Mouse (Mus musculus) macrophage (primary cell): ENCODE data around the gene Ube2z. TPM values are rescaled to one million over a fixed set of nuclear protein-coding genes. Genes with fewer than 3 reads are reported as not detected.
"Not testable (repeated sequence)": the region's sequence is repeated elsewhere in the genome, so short reads cannot be mapped to it uniquely, and the experiment has no call there.

Experiments
- H3K27ac ChIP-seq: fragments of 350-480 bp; formaldehyde crosslinking; 2 replicates; pipeline ENCODE4 v1.9.0; 2021
- H3K36me3 ChIP-seq: fragments of 350-480 bp; formaldehyde crosslinking; 2 replicates; pipeline ENCODE4 v1.9.0; 2021; ENCODE audit errors: inconsistent target
- H3K4me3 ChIP-seq: fragments of 350-480 bp; formaldehyde crosslinking; 2 replicates; pipeline ENCODE4 v1.9.0; 2021; ENCODE audit errors: inconsistent target
- H3K79me2 ChIP-seq: fragments of 350-480 bp; formaldehyde crosslinking; 2 replicates; pipeline ENCODE4 v1.9.0; 2021; ENCODE audit errors: inconsistent target
- WGBS: methylation state at CpG from one replicate; pipeline ENCODE4 v1.1.7; 2026; ENCODE audit warnings: inconsistent platforms; ENCODE audit not compliant: missing documents; 5-methylcytosine and 5-hydroxymethylcytosine counted together
- polyA plus RNA-seq: library from polyadenylated mRNA; stranded (reverse); fragments of 250-400 nt; gene quantifications from 3 replicates; pipeline ENCODE4 v1.2.4, GENCODE M21; 2018; ENCODE audit warnings: inconsistent platforms
- total RNA-seq, 78 experiments: library from RNA; depleted of rRNA; stranded (reverse); fragments of 250-400 nt; gene quantifications; 1 replicate in 9 of 78; 2 replicates in 24 of 78; 3 replicates in 43 of 78; 4 replicates in 2 of 78; pipeline ENCODE4 v1.2.4; 2018; ENCODE audit warnings: inconsistent platforms in 56 of 78

Ube2z gene
- 10 to 100 TPM; 21.4 to 70.6 (median 33.0) TPM for total RNA-seq (2018; cell fraction: chromatin; rRNA removed)
- total RNA-seq (2018; cell fraction: cytosol; rRNA removed), result 10 to 100 TPM; 47.6 to 87.1 (median 53.3) TPM
- total RNA-seq (2018; cell fraction: nucleus; rRNA removed), result 10 to 100 TPM; 29.5 to 80.1 (median 51.4) TPM
- 33.4 to 44.7 TPM (median 40.1 TPM) in 3 replicates for polyA plus RNA-seq

- Histone ChIP-seq H3K36me3 (peaks cover 8% of the 10 kb centered on the region), H3K79me2 (peaks cover 45% of the 10 kb centered on the region), H3K4me3 (peak within 1 kb of the TSS; percentile 76), H3K27ac (peak within 1 kb of the TSS; percentile 29)
- 5% methylated on average over 44 of the region's 50 CpGs for WGBS
These were observed at the start of gene Ube2z for GRCm38 (mm10) chr11:96065215-96065911. Gene Ube2z, minus strand, starts transcription at chr11:96065388.

GRCm38 (mm10) chr11:96114077-96114476 lies 48.9 kb upstream of the Ube2z start:
- Histone ChIP-seq H3K27ac (no peak overlapping the region), H3K36me3 (no peaks in the 10 kb centered on the region), H3K4me3 (no peak overlapping the region), H3K79me2 (no peaks in the 10 kb centered on the region)
- WGBS, result 61% methylated on average over 2 of the region's 2 CpGs

DNA sequence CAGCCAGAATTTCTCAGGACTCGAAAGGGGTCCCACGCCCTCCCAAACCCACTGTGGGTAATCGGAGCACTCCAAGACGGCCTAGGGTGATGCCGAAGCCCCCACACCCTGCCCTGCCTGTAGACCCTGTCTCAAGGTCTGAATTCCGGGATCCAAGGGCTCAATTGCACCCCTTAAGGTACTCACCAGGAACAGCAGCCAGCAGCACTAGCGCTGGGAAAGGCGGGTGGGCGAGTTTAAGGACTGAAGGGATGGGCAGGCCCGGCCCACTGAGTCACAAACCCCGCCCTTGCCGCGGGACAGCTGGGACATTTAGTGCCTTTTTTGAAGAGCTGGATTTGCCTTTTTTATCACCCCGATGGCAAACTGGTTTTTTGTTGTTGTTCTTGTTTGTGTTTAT lies 46.6 kb upstream of the Ube2z start, which contains the start of gene Calcoco2:
Gene Calcoco2 (minus strand): TSS at position 214 of the 400 bp plus-strand sequence.
- no peak within 1 kb of the TSS for H3K27ac ChIP-seq
- H3K36me3 ChIP-seq, result no peaks in the 10 kb centered on the region
- 56% methylated on average over 14 of the region's 14 CpGs for WGBS
- H3K79me2 ChIP-seq, result no peaks in the 10 kb centered on the region
- no peak within 1 kb of the TSS for H3K4me3 ChIP-seq

DNA sequence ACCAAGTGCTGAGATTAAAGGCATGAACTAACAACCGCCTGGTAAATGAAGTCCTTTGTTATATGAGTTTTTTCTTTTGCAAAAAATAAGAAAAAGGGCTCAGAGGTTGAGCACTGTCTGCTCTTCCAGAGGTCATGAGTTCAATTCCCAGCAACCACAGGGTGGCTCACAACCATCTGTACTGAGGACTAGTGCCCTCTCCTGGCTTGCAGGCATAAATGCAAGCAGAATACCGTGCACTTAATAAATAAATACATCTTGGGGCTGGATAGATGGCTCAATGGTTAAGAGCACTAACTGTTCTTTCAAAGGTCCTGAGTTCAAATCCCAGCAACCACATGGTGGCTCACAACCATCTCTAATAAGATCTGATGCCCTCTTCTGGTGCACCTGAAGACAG lies 45.8 kb upstream of the Ube2z start:
- not testable (repeated sequence) for H3K36me3 ChIP-seq, H3K27ac ChIP-seq, H3K79me2 ChIP-seq, H3K4me3 ChIP-seq
- WGBS, result 63% methylated on average over 2 of the region's 2 CpGs

DNA sequence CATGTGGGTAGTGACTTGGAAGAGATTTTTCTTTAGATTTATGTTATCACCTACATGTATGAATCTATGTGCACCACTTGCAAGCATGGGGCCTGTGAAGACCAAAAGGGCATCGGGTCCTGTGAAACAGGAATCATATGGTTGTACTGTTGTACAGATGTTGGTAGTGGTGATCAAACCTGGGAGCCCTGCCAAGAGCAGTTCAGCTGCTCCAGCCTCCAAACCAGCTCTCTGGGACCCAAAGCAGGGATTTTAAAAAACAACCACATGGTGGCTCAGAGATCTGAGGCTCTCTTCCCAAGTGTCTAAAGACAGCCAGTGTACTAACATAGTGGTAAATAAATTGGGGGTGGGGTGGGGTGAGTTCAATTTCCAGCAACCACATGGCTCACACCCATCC lies 43.2 kb upstream of the Ube2z start:
- H3K79me2 ChIP-seq, result no peaks in the 10 kb centered on the region
- WGBS, result 30% methylated on average over 1 of the region's 1 CpGs
- no peak overlapping the region for H3K4me3 ChIP-seq

DNA sequence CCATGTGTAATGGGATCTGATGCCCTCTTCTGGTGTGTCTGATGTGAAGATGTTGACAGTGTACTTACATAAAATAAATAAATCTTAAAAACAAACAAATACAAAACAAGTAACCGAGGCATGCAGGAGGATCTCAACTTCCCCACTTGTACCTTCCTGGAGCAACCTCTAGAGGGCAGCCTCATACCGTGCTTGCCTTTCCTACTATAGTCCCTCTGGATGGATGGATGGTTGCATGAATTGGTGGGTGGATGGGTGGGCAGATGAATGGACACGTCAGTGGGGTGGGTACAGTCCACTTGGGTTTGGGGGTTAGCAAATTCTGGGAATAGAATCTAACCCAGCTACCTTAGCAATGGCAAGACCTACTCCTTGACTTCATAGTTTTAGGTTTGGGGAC lies 28.2 kb upstream of the Ube2z start:
- Histone ChIP-seq H3K4me3 (no peak overlapping the region), H3K36me3 (no peaks in the 10 kb centered on the region), H3K79me2 (no peaks in the 10 kb centered on the region), H3K27ac (no peak overlapping the region)
- 4% methylated on average over 3 of the region's 3 CpGs for WGBS

More for the DNA sequence above, 43.2 kb upstream of the Ube2z start:
- Histone ChIP-seq H3K36me3 (no peaks in the 10 kb centered on the region), H3K27ac (no peak overlapping the region)

GRCm38 (mm10) chr11:96092674-96093291 lies 27.6 kb upstream of the Ube2z start:
- WGBS, result 53% methylated on average over 7 of the region's 7 CpGs
- Histone ChIP-seq H3K79me2 (no peaks in the 10 kb centered on the region), H3K27ac (no peak overlapping the region), H3K4me3 (no peak overlapping the region), H3K36me3 (no peaks in the 10 kb centered on the region)

DNA sequence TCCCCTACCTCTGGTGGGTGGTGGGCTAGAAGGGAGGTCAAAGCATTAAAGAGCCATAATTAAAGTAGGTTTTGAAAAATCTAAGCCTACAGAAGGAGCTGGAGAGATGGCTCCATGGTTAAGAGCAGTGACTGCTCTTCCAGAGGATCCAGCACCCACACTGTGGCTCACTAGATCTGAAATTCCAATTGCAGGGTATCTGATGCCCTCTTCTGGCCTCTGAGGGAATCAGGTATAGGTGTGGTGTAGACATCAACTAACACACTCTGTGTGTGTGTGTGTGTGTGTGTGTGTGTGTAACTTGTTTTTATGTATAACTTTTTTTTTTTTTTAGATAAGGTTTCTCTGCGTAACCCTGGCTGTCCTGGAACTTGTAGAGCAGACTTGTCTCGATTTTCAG lies 25.9 kb upstream of the Ube2z start:
- Histone ChIP-seq H3K36me3 (no peaks in the 10 kb centered on the region), H3K79me2 (no peaks in the 10 kb centered on the region), H3K27ac (no peak overlapping the region), H3K4me3 (no peak overlapping the region)
- whole genome bisulfite sequencing, result 66% methylated on average over 2 of the region's 2 CpGs

DNA sequence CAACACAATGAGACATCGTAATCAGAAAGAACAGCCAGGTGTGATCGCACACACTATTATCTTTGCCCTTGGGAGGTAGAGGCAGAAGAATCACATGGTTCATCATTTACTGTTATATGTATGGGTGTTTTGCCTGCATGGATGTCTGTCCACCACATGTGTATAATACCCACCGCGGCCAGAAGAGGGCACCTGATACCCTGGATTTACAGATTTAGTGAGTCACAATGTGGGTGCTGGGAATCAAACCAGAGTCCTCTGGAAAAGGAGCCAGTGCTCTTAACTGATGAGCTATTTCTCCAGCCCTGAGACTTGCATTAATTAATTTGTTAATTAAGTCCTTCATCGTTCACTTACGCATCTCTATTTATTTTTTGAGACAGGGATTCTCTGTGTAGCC lies 22.8 kb upstream of the Ube2z start:
- H3K27ac ChIP-seq, result no peak overlapping the region
- 78% methylated on average over 6 of the region's 6 CpGs for WGBS
- no peaks in the 10 kb centered on the region for H3K36me3 ChIP-seq
- no peak overlapping the region for H3K4me3 ChIP-seq
- no peaks in the 10 kb centered on the region for H3K79me2 ChIP-seq

DNA sequence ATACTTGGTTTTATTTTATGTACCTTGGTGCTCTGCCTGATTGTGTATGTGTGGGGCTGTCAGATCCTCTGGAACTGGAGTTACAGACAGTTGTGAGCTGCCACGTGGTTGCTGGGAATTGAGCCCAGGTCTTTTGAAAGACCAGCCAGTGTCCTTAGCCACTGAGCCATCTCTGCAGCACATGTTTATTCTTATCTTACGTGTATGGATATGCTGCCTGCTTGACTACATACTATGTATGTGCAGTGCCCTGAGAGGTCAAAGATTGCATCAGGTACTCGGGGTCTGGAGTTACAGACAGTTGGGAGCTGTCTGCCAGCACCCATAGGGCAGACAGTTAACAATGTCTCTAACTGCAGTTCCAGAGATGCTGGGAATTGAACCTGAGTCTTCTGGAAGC lies 17.5 kb upstream of the Ube2z start:
- H3K27ac ChIP-seq, result no peak overlapping the region
- H3K79me2 ChIP-seq, result no peaks in the 10 kb centered on the region
- WGBS, result 81% methylated on average over 3 of the region's 3 CpGs
- no peaks in the 10 kb centered on the region for H3K36me3 ChIP-seq
- no peak overlapping the region for H3K4me3 ChIP-seq

- H3K36me3 ChIP-seq, result no peaks in the 10 kb centered on the region
- no peak overlapping the region for H3K4me3 ChIP-seq
- WGBS, result 92% methylated on average over 5 of the region's 5 CpGs
- no peaks in the 10 kb centered on the region for H3K79me2 ChIP-seq
- no peak overlapping the region for H3K27ac ChIP-seq
These were observed 15.5 kb upstream of the Ube2z start for GRCm38 (mm10) chr11:96080736-96081135.

DNA sequence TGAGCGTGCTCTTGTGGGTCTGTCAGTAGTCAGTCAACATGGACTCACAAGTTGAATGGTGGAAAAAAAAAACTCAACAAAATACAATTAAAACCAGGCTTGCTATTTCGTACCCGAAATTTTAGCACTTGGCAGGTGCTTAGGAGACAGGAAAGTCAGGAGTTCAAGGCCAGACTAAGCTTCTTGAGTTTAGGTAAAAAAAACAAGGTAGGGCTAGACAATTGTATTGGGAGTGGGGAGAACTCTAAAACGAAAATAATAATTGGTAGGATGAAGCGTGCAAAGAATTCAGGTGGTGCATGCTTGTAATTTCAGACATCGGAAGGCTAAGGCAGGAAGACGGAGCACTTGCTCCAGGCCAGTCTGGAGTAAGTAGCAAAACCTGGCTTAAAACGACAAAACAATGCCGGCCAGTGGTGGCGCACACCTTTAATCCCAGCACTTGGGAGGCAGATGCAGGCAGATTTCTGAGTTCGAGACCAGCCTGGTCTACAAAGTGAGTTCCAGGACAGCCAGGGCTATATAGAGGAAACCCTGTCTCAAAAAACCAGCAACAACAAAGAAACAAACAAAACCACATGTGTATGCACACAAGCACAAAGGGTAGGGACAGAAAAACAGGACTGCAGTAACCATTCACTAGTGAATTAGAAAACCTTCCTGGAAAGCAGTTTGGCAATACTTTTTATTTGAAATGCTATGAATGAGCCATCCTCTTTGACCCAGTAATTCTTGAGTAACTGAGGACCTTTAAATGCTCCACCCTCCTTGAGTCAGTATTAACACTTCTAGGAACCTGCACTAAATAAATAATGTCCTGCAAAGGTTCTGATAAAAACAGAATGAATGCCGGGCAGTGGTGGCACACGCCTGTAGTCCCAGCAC lies 11.3 kb upstream of the Ube2z start:
- Histone ChIP-seq H3K79me2 (peaks cover 25% of the 10 kb centered on the region), H3K36me3 (peaks cover 5% of the 10 kb centered on the region), H3K27ac (peak overlapping the region; percentile 47), H3K4me3 (peak overlapping the region; percentile 36)
- 77% methylated on average over 13 of the region's 13 CpGs for WGBS

DNA sequence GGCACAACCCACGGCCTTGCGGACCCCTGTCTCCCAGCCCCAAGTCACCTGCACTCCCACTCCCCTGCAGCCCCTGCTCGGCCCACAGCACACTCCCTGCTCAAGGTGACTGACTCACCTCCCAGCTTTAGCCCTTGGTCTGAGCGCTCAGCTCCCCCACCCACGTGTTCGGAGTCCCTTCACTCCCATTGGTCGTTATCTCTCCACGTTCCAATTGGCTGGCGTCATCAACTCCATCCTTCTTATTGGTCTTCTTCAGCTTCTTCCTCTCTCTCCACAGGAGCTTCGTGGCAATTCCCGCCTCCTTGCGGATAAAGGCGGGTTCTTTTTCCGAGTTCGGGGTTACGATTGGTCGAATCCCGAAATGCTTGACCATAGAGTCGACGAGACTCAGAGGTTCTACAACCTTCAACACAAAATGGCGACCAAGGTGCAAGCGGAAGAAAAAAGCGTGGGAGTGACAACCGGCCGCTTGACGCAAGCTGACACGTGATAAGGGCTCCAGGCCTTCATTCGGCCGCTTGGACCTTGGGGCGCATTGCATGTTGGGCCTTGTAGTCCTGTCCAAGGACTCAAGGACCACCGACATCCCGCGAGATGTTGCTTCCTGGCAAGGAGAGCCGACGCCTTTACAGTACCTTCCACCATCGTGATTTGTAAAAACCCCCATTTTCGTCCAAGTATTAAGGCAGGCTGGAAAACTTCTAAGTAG lies 10.5 kb upstream of the Ube2z start, which contains the start of gene Atp5g1:
Gene Atp5g1 (minus strand): TSS at position 162 of the 712 bp plus-strand sequence.
- under 1% methylated on average over 37 of the region's 37 CpGs for whole genome bisulfite sequencing
- peak within 1 kb of the TSS; percentile 54 for H3K27ac ChIP-seq
- H3K36me3 ChIP-seq, result peaks cover 6% of the 10 kb centered on the region
- peak within 1 kb of the TSS; percentile 74 for H3K4me3 ChIP-seq
- H3K79me2 ChIP-seq, result peaks cover 25% of the 10 kb centered on the region

DNA sequence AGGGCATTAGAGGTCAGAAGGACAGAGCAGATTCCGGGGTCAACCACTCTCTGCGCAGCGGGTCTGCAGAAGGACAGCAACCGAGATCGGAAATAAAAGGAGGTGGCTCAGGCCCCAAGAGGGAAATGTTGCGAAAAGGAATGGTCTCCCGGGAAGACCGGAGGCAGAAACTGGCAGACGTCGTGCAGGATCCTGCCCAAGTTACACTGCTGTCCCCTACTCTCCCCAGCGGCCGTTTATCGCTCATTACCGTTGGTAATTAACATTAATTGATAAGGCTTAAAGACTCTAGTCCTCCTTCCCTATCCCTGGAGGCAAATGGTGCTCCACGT lies 10.0 kb upstream of the Ube2z start:
- Histone ChIP-seq H3K27ac (peak overlapping the region; percentile 54), H3K79me2 (peaks cover 25% of the 10 kb centered on the region), H3K4me3 (peak overlapping the region; percentile 74), H3K36me3 (peaks cover 6% of the 10 kb centered on the region)
- WGBS, result 0% methylated on average over 15 of the region's 15 CpGs
